Mouse (Mus musculus): ENCODE measurements at regions not wholly inside any gene's neighbourhood (a gene's known extent, or its start where the extent isn't known, plus 50 kb on each side); places are given as distances from the start of the nearest gene placed in this dataset.

GRCm38 (mm10) chr14:104006426-104006825, 162.2 kb upstream of the Ednrb start:
- TF ChIP-seq POLR2A (IDR thresholded peaks at IDR 0.05; ENCODE audit: low read depth, low read length) (no peak), CTCF (conservative IDR thresholded peaks at IDR 0.05 in 1 of 2, IDR thresholded peaks at IDR 0.05 in 1 of 2; ENCODE audit: low read depth in 2 of 2, low read length in 2 of 2) (no peak)

Data from CH12.LX (cell line).